Mouse (Mus musculus) stomach, postnatal 0 days (tissue): ENCODE results near the gene Slc5a10.

ENCODE experiments used
- CTCF ChIP-seq: IDR thresholded peaks from 2 replicates; pipeline ENCODE4 v1.5.1; 2016; ENCODE audit warnings: antibody characterized with exemption, low read depth, mild to moderate bottlenecking, moderate library complexity
- EP300 ChIP-seq: optimal IDR thresholded peaks from 2 replicates; pipeline ENCODE3; 2016; ENCODE audit warnings: antibody characterized with exemption

DNA sequence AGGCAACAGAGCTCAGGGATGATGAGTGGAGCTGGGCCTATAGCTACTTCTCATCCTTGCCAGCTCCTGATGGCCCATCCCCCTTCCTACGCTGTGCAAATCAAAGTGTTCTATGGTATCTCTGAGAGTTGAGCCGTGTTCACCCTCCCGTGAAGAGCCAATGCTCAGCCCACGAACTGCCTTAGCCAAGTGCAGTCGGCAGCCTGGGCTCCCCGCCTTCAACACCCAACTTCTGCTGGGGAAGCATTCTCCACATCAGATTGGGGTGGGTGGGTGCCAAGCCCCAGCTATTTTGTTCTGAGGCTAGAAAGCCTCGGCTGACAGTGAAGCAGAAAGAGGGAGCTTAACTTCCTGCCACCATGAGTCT lies 71.9 kb downstream of the Slc5a10 start:
- no peak for TF ChIP-seq EP300
- TF ChIP-seq CTCF: no peak
